Mouse (Mus musculus) embryonic facial prominence, embryonic 10.5 days (tissue): Measurements from ENCODE around the gene Pde1b. TPM values are rescaled to one million over a fixed set of nuclear protein-coding genes. Genes with fewer than 3 reads are reported as not detected.
A peak's percentile ranks its signal among the peaks of the same experiment; 100 is the strongest.

Experiments
- DNase-seq: peaks from one replicate; pipeline ENCODE4 v3.0.0-alpha.2; 2017; ENCODE audit warnings: low spot score
- H3K27ac ChIP-seq: fragments of 300-500 bp; sonication (generic); replicated peaks from 2 replicates; pipeline ENCODE4 v1.5.1; 2016; ENCODE audit warnings: mild to moderate bottlenecking
- H3K27me3 ChIP-seq: fragments of 300-500 bp; sonication (generic); replicated peaks from 2 replicates; pipeline ENCODE4 v1.6.1; 2016; ENCODE audit warnings: low read depth, mild to moderate bottlenecking; ENCODE audit not compliant: poor library complexity, severe bottlenecking
- H3K36me3 ChIP-seq: fragments of 300-500 bp; sonication (generic); replicated peaks from 2 replicates; pipeline ENCODE4 v1.6.1; 2016; ENCODE audit warnings: mild to moderate bottlenecking, moderate library complexity
- H3K4me1 ChIP-seq: fragments of 300-500 bp; sonication (generic); 2 replicates; pipeline ENCODE4 v1.6.1; 2016
- H3K4me3 ChIP-seq: fragments of 300-500 bp; sonication (generic); 2 replicates; pipeline ENCODE4 v1.5.1; 2016; ENCODE audit warnings: mild to moderate bottlenecking, moderate library complexity
- H3K9me3 ChIP-seq: fragments of 300-500 bp; sonication (generic); 2 replicates; pipeline ENCODE4 v1.6.1; 2016; ENCODE audit warnings: mild to moderate bottlenecking
- WGBS: fragments of 180-500 bp; shearing (Covaris S2); methylation state at CpG from one replicate; pipeline ENCODE4 v1.1.7; 2016; 5-methylcytosine and 5-hydroxymethylcytosine counted together
- polyA plus RNA-seq: library from polyadenylated mRNA; unstranded; fragments of >200 nt; fragmentation: Nextera tagmentation; extraction: Ambion mirVana; gene quantifications from 2 replicates; pipeline ENCODE4 v1.2.1, GENCODE M21; 2016

Pde1b gene
- polyA plus RNA-seq, 1 experiment from 2014 or later, result 6.0 TPM

DNA sequence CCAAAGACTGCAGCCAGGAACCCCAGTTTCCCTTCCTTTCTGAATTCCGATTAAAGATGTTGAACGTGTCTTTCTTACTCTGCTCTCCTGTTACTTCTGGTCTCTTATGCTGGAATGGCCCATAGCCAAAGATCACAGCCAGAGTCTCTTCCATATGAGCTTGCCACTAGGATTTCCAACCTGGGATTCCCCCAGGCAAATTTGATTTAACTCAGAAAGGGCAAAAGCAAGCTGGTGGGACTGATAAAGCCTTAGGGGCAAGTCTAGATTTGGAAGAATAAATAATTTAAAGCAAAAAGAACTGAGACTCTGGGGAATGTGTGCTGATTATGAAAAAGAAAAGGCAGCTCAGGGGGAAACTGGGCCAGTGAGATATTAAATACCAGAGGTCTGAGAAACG lies 17.7 kb upstream of the Pde1b start:
- DNase-seq, result no peak
- H3K9me3 ChIP-seq, result no peaks in the 10 kb centered on the region
- H3K36me3 ChIP-seq, result no peaks in the 10 kb centered on the region
- peaks cover 7% of the 10 kb centered on the region for H3K4me1 ChIP-seq
- WGBS, result 71% methylated on average over 3 of the region's 3 CpGs
- no peak overlapping the region for H3K27ac ChIP-seq
- no peak overlapping the region for H3K4me3 ChIP-seq
- H3K27me3 ChIP-seq, result no peaks in the 10 kb centered on the region

DNA sequence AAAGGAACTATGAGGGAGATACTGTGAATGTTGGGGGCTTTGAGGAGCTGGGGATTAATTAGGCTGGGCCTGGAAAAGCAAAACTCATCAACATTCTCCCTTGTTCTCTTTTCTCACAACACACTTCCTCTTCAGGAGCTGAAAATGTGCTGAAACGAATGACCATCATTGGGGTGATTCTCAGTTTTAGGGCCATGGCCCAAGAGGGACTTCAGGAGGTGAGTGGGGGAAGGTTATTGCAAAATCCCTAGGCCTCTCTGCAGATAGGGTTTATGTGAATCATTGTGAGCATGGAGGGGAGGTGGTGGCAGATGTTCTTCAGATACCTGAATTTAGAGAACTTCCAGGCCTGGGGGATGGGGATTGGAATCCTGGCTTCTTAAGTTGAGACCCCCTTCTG lies 16.2 kb upstream of the Pde1b start:
- Histone ChIP-seq H3K27ac (no peak overlapping the region), H3K36me3 (no peaks in the 10 kb centered on the region), H3K27me3 (no peaks in the 10 kb centered on the region), H3K4me1 (peaks cover 7% of the 10 kb centered on the region), H3K4me3 (no peak overlapping the region), H3K9me3 (no peaks in the 10 kb centered on the region)
- 53% methylated on average over 1 of the region's 1 CpGs for WGBS
- no peak for DNase-seq

- Histone ChIP-seq H3K27ac (no peak overlapping the region), H3K27me3 (no peaks in the 10 kb centered on the region), H3K9me3 (no peaks in the 10 kb centered on the region), H3K4me3 (no peak overlapping the region), H3K36me3 (no peaks in the 10 kb centered on the region), H3K4me1 (peaks cover 14% of the 10 kb centered on the region)
- DNase-seq, result no peak
- WGBS, result 73% methylated on average over 4 of the region's 4 CpGs
Measured at GRCm38 (mm10) chr15:103488336-103488735, 14.5 kb upstream of the Pde1b start.

GRCm38 (mm10) chr15:103496204-103497140 lies 6.4 kb upstream of the Pde1b start:
- Histone ChIP-seq H3K27me3 (peaks cover 37% of the 10 kb centered on the region), H3K36me3 (no peaks in the 10 kb centered on the region), H3K27ac (no peak overlapping the region), H3K4me1 (peaks cover 45% of the 10 kb centered on the region), H3K9me3 (no peaks in the 10 kb centered on the region), H3K4me3 (no peak overlapping the region)
- DNase-seq, result no peak
- WGBS, result 75% methylated on average over 10 of the region's 10 CpGs

GRCm38 (mm10) chr15:103498157-103498556 lies 4.7 kb upstream of the Pde1b start:
- H3K27me3 ChIP-seq, result peaks cover 54% of the 10 kb centered on the region
- 0 out of 2 replicates have a peak overlapping the region, but pooled peaks have one; percentile 30 for H3K27ac ChIP-seq
- DNase-seq, result peak; percentile 55
- 28% methylated on average over 3 of the region's 3 CpGs for WGBS
- peaks cover 50% of the 10 kb centered on the region for H3K4me1 ChIP-seq
- no peaks in the 10 kb centered on the region for H3K9me3 ChIP-seq
- H3K4me3 ChIP-seq, result no peak overlapping the region
- no peaks in the 10 kb centered on the region for H3K36me3 ChIP-seq

DNA sequence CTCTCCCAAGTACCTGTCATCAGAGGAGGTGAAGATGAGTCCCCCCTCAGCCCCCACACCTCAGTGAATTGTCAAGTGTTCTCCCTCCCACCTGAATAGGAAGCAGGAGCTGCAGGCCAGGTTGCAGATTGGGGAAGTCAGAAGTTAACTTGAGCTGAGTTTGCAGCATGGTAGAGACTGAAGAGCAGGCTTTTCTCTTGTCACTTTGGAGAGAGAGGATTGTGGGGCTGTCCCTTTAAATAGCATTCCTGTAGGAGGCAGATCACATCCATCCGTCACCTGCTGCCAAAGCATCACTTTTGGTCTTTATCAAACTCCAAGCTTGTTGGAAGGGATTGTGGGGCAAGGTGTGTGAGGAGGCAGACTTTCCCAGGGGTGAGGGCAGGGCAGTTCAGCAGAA lies 2.1 kb upstream of the Pde1b start:
- DNase-seq, result no peak
- Histone ChIP-seq H3K27me3 (peaks cover 73% of the 10 kb centered on the region), H3K9me3 (no peaks in the 10 kb centered on the region), H3K4me3 (no peak overlapping the region), H3K27ac (no peak overlapping the region), H3K36me3 (no peaks in the 10 kb centered on the region), H3K4me1 (peaks cover 51% of the 10 kb centered on the region)
- 61% methylated on average over 1 of the region's 1 CpGs for WGBS

GRCm38 (mm10) chr15:103501186-103501585 lies 1.6 kb upstream of the Pde1b start:
- no peak overlapping the region for H3K4me3 ChIP-seq
- H3K9me3 ChIP-seq, result no peaks in the 10 kb centered on the region
- peaks cover 51% of the 10 kb centered on the region for H3K4me1 ChIP-seq
- no peak for DNase-seq
- H3K36me3 ChIP-seq, result no peaks in the 10 kb centered on the region
- no peak overlapping the region for H3K27ac ChIP-seq
- peaks cover 77% of the 10 kb centered on the region for H3K27me3 ChIP-seq
- whole genome bisulfite sequencing, result 62% methylated on average over 2 of the region's 2 CpGs

DNA sequence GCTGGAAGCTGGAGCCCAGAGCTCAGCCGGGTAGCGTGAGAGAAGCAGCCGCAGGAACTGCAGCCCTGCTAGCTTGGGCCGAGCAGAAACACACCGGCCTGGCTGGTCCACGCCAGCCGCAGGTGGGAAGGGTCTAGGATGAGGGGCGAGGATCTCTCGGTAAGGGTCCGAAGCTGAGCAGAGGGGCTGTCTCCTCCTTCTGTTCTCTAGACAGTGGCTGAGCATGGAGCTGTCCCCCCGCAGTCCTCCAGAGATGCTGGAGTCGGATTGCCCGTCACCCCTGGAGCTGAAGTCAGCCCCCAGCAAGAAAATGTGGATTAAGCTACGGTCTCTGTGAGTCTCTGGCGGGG lies 392 bp downstream of the Pde1b start:
- 2% methylated on average over 15 of the region's 15 CpGs for WGBS
- Histone ChIP-seq H3K36me3 (no peaks in the 10 kb centered on the region), H3K4me3 (peak overlapping the region; percentile 69), H3K9me3 (no peaks in the 10 kb centered on the region), H3K27ac (peak overlapping the region; percentile 77), H3K27me3 (peaks cover 84% of the 10 kb centered on the region), H3K4me1 (peaks cover 33% of the 10 kb centered on the region)
- no peak for DNase-seq

- Histone ChIP-seq H3K36me3 (no peaks in the 10 kb centered on the region), H3K4me3 (peak overlapping the region; percentile 69), H3K9me3 (no peaks in the 10 kb centered on the region), H3K27ac (no peak overlapping the region), H3K27me3 (peaks cover 86% of the 10 kb centered on the region), H3K4me1 (peaks cover 29% of the 10 kb centered on the region)
- peak; percentile 13 for DNase-seq
- 51% methylated on average over 12 of the region's 12 CpGs for WGBS
Measured at GRCm38 (mm10) chr15:103503660-103504059, 826 bp downstream of the Pde1b start.

- Histone ChIP-seq H3K4me3 (no peak overlapping the region), H3K4me1 (peaks cover 10% of the 10 kb centered on the region), H3K27ac (no peak overlapping the region)
Measured at GRCm38 (mm10) chr15:103509317-103509716, 6.5 kb downstream of the Pde1b start.

GRCm38 (mm10) chr15:103511652-103512051 lies 8.8 kb downstream of the Pde1b start:
- Histone ChIP-seq H3K27me3 (peaks cover 38% of the 10 kb centered on the region), H3K9me3 (no peaks in the 10 kb centered on the region), H3K4me1 (peaks cover 19% of the 10 kb centered on the region), H3K36me3 (no peaks in the 10 kb centered on the region), H3K4me3 (no peak overlapping the region), H3K27ac (no peak overlapping the region)
- no peak for DNase-seq
- 81% methylated on average over 1 of the region's 1 CpGs for WGBS

More at GRCm38 (mm10) chr15:103509317-103509716, 6.5 kb downstream of the Pde1b start:
- Histone ChIP-seq H3K27me3 (peaks cover 61% of the 10 kb centered on the region), H3K9me3 (no peaks in the 10 kb centered on the region), H3K36me3 (no peaks in the 10 kb centered on the region)
- DNase-seq, result no peak
- WGBS, result 64% methylated on average over 3 of the region's 3 CpGs

DNA sequence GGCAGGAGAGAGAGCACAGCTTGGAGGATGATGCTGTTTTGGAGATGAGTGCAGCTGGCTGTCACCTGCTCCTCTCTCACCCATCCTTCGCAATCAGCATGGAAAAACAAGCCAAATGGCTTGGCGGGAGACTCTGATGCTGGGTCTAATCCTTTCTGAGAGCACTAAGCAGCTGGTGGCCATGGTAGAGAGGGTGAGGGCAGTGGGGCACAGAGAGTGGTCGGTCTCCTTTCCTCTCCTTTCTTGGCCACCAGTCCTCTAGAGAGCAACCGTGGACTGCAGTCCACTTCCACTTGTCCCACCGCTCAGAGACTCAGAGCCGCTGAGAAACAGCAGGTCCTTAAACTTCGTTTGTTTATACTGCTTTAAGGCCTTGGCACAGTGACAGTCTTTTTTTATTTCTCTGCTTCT lies 10.8 kb downstream of the Pde1b start:
- Histone ChIP-seq H3K4me3 (peak overlapping the region; percentile 56), H3K4me1 (peaks cover 26% of the 10 kb centered on the region), H3K27ac (peak overlapping the region; percentile 76), H3K27me3 (peaks cover 25% of the 10 kb centered on the region; the same call in 1 of the 2 replicates), H3K9me3 (no peaks in the 10 kb centered on the region), H3K36me3 (no peaks in the 10 kb centered on the region)
- 5% methylated on average over 7 of the region's 7 CpGs for WGBS
- no peak for DNase-seq

DNA sequence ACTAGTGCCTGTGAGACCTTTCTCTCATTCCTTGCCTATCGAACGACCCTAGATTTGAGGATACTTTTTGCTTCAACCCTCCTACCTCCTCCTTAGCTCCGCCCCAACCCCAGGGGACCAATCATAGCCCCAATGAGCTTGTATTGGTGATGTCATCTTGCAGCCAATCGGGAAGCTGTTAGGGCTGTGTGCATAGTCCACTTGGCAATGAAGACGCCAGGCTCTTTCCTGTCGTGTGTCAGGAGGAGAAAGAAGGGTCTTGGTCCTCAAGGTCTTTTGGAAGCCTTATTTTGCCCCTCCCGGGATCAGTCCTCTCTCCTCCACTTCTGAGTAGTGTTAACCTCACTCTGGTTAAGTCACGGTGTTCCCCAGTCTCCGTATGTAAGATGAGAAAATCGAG lies 11.3 kb downstream of the Pde1b start:
- H3K27ac ChIP-seq, result peak overlapping the region; percentile 76
- 3% methylated on average over 10 of the region's 10 CpGs for WGBS

More for the DNA sequence above, 11.3 kb downstream of the Pde1b start:
- Histone ChIP-seq H3K4me3 (peak overlapping the region; percentile 56), H3K4me1 (peaks cover 31% of the 10 kb centered on the region), H3K27me3 (peaks cover 25% of the 10 kb centered on the region; the same call in 1 of the 2 replicates), H3K36me3 (no peaks in the 10 kb centered on the region), H3K9me3 (no peaks in the 10 kb centered on the region)
- peak; percentile 86 for DNase-seq
